Mouse (Mus musculus) frontal cortex, postnatal 14 days (tissue): ENCODE measurements around the gene Picalm.

Experiments used
- DNase-seq, 2 experiments: peaks; one replicate each; pipeline ENCODE4 v3.0.0; 2022; ENCODE audit warnings: low spot score in 2 of 2

The Picalm gene

DNA sequence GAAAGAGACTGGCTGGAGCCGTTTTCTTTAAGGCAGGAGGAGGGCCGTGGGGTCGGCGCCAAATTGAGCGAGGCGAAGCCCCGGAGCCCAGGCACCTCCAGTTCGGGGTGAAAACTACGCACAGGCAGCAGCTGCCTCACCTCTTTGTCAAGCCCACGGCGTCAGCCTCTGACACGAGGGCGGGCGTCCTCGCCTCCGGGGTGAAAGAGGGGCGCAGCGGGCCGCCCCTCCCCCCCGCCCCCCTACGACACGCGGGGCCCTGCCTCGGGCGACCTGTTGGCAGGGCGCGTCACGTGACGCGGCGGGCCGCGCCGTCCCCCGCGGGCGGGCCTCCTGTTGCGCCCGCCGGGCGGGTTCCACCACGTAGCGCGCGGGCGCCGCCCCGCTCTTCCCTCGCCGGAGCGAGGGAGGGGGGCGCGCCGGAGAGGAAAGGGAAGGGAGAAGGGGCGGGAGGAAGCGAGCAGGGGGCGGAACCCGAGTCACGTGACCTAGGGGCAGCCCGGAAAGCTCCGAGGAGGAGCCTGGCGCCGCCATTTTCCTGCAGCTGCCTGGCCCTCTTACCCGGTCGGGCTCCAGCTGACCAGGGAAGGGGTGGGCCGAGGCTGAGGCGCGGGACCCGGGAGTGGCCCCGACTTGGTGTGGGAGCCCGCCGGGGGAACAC lies at the start of gene Picalm:
Gene Picalm, plus strand, starts transcription at position 482 of the 661 bp plus-strand sequence.
- peak; percentile 93 to 95 for DNase-seq

DNA sequence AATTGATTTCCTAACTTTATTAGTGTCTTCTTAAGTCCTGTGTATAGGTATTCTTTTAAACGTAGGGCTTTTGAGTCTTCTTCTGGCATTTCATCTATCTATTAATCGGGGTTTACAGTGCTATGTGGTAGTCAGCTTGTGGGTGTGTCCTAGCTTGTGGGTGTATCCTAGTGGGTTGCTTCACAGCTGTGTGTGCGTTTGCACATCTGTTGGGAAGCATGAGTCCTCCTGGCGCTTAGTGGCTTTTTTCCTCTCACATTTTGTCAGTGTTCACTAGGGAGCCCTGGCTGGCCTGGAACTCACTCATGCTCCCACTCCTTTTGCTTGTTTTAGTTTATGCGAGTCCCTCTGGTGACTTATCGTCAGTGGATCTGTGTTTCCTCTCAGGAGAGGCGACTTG lies 46.2 kb upstream of the Picalm start:
- DNase-seq = no peak

GRCm38 (mm10) chr7:90084531-90084930 lies 45.5 kb upstream of the Picalm start:
- DNase-seq = no peak

- no peak for DNase-seq
Observed at GRCm38 (mm10) chr7:90085713-90086112, 44.3 kb upstream of the Picalm start.

DNA sequence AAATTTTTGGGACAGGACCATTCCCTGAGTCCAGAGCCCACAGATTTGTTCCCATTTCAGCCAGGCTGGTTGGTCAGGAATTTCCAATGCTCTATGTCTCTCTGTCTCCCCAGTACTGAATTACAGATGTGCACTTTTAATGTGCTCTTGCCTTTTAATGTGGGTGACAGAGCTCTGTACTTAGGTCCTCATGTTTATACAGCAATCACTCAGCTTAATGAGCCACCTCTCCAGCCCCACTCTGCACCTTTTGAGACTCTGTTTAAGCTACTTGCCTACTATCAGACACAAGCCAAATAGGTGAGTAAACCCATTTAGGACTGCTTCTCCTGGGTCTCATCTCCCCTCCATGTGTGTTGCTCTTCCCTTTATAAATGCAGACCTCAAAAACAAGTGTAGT lies 43.2 kb upstream of the Picalm start:
- DNase-seq = no peak

GRCm38 (mm10) chr7:90090996-90091395 lies 39.0 kb upstream of the Picalm start:
- DNase-seq = no peak

GRCm38 (mm10) chr7:90091756-90092155 lies 38.3 kb upstream of the Picalm start:
- DNase-seq = no peak

DNA sequence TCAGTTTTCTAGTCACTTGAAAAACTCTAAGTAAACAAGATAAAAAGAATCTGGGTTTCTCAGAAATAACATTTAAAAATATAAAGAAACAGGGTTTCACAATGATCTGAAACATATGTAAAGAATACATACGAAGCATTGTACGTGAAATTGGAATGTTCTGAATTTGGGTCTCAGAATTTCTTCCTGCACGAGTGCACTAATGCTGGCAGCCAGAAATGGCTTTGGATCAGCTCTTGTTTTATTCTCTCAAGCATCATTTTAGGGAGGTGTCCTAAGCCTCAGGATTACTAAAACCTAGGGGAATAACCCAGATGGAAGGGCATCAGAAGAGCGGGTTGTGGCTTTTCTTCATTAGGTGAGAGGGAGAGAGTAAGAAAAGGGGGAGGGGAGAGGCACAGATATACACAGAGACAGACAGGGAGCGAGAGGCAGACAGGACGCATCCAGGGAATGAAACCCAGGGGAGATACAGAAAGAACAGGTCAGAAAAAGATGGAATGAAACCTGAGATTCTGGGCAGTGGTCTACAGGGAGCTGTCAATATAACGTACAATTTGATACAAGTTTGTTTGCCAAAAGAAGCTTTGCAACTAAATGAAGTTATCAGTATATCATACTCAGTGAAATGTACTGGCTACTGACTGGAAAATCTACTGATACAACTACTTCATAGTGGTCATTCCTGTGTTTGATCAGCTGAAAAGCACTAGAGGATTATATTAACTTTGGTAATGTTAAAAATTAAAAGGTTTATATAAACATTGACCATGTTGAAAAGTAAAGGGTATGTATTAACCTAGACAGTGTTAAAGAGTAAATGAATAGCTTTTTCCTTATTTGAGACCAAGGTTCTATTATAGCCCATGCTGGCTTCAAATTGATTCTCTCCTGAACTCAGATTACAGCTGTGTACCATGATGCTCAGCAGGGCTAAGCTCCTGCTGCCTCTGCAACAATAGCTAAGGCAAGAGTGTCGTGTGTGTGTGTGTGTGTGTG lies 37.3 kb upstream of the Picalm start:
- no peak for DNase-seq

DNA sequence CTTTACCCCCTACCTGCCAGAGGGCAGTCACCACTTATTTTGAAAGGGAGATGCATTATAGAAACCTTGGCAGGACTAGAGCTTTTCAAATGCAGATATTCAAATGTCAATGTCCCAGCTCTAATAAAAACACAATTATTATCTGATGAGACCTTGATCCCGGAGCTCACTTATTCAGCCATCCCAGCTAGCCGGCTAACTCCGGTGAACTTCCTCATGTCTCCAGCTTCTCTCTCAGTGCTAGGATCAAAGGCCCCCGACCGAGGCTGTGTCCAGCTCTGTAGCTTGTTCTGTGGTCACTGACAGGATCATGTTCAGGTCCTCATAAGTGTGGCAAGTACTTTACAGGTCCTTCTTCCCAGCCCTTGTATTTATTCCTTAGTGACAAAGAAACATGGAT lies 34.9 kb upstream of the Picalm start:
- DNase-seq = no peak

GRCm38 (mm10) chr7:90095766-90096372 lies 34.1 kb upstream of the Picalm start:
- DNase-seq = no peak

DNA sequence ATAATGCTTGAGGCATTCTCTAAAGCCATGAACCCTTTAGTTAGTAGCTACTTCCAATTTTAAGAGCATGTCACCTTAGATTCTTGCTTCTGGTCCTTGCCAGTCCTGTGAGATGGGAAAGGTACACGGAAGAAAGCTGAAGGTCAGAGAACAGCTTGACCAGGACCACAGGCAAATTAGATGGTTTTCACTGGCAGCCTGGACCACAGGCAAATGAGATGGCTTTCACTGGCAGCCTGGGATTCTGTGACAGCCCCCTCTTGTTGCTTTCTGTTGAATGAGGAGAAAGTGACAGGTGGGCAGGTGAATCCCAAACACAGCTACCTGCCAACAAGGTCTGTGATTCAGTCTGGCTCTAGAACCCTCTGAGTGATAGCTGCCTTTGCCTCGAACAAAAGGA lies 33.4 kb upstream of the Picalm start:
- no peak for DNase-seq

GRCm38 (mm10) chr7:90098253-90098652 lies 31.8 kb upstream of the Picalm start:
- no peak for DNase-seq

DNA sequence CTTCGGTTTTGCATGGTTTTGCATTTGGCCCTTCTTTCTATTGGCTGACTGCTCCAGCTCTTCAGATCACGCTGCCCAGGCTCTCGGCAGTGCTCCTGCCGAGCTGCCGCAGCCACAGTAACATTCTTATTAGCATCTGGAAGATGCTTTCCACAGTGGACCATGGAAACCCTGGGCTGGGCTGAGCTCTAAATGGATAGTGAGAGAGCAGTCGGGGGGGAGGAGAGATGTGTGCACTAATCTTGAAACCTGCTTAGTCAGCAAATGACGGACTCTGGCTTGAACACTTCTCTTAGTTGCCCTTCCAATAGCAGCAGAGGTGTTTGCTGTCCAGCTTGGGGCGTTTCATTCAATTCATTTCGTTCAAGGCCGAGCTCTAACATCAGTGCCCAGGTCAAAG lies 30.8 kb upstream of the Picalm start:
- DNase-seq = no peak

DNA sequence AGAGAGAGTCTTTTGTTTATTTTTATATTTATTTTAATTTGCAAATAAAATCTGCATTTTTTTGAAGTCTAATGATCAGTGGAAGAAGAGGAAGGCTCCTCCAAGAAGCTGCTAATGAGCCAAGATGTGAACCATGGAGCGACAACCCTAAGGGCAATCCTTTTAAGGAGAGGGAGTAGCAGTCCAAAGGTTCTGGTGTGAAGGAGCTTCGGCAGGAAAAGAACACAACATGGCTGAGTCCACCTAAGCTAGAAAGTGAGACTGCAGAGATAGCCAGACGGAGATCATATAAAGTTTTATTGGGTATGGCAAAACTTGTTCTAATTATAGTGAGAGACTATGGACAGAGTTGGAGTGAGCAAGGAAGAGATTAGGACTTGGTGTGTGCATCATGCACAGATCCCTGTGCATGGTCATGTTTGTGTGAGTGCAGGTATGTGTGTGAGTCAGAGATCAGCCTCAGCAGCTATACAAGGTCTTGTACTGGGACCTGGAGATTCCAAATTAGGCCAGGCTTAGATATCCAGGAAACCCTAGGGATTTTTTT lies 29.3 kb upstream of the Picalm start:
- DNase-seq = no peak

DNA sequence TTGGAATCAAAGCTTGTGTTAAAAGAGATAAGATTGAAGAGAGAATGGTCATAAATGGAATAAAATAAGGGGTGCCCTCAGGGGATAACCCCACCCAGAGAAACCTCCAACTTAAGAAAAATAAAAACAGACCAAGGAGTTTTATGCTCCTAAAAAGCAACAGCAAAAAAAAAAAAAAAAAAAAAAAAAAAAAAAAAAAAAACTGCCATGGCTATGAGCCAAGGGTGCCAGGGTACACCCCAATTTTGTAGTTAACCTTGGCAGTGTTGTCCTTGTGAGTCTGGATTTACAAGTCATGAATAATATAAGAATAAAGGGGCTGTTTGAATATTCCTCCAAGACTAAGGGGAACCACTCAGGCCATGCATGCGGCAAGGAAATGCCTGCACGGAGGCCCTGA lies 13.9 kb upstream of the Picalm start:
- DNase-seq = no peak

DNA sequence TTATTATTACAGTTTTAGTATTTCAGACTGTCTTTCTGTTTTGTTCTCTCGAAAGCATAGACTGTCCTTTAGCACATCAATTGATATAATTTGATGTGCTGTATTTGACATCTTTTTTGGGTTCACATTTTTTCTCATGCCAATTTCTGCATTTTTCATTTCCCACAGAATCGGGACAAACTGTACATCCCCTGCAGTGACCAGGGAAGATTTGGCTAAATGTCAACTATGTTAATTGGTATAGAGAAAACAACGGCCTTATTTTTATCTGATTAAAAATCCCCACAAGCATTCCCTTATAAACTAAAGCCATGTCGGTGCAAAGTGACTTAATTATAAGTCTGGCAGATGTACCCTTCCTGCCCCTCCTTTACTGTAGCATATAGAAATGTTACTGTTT lies 9.9 kb upstream of the Picalm start:
- DNase-seq = no peak

DNA sequence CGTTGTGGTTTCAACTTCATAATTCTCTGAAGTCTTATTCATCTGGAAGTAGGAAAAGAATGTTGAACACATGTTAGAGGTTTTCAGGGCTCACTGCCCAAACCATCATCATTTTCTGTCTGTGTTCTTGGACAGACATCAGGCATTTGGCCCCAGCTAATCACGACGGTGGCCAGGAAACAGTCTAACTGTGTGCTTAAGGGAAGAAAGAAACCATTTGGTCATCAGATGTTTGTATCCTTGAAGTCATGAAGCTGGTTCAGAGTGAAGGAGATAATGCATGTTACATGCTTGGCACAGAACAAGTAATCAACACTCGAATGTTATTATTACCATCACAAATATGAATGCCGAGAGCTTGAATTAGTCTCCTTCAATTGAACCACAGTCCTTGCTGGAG lies 5.0 kb upstream of the Picalm start:
- DNase-seq = no peak

DNA sequence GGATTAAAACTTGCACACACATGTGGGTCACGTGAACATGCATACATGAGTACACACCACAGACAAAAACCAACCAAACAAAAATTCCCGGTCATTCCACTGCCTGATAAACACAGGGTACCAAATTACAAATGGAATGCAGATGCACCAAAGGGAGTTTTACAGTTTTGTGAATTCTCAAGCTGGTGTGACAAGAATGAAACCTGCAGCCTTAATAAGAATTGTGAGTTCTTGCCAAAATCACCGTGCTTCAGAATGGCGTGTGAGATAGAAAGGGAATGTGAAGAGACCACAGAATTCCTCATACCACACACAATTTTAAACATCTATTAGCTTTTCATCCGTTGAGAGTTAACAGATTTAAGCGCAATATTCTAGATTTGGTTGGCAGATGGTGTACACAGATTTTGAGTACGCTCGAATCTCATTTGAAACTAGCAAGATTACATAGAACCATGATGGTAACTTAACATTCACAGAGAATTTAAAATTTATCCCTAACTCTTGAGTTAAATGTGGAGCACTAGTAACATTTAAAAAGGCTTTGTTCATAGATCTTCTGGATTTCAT lies 1.3 kb upstream of the Picalm start:
- DNase-seq = no peak

DNA sequence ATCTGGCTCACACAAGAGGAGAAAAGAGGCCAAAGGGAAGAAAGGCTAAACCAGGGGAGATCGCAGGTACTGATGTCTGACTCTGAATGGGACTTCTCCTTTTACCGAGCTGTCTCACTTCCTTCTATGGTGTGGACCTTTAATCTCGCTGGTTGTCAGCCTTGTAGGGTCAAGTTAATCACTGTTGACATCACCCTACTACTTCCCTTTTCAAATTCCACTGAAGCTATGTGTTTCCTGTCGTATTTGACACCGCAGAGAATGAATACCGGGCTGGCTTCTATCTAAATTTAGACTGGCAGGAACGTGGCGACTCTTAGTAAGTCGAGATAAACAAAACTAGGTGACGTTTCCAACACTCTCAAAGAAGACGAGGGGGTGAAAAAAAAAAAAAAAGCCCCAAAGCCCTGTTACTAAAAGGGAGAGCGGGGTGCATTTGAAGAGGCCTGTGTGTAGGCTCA lies 712 bp upstream of the Picalm start:
- peak; percentile 11 to 16 for DNase-seq

DNA sequence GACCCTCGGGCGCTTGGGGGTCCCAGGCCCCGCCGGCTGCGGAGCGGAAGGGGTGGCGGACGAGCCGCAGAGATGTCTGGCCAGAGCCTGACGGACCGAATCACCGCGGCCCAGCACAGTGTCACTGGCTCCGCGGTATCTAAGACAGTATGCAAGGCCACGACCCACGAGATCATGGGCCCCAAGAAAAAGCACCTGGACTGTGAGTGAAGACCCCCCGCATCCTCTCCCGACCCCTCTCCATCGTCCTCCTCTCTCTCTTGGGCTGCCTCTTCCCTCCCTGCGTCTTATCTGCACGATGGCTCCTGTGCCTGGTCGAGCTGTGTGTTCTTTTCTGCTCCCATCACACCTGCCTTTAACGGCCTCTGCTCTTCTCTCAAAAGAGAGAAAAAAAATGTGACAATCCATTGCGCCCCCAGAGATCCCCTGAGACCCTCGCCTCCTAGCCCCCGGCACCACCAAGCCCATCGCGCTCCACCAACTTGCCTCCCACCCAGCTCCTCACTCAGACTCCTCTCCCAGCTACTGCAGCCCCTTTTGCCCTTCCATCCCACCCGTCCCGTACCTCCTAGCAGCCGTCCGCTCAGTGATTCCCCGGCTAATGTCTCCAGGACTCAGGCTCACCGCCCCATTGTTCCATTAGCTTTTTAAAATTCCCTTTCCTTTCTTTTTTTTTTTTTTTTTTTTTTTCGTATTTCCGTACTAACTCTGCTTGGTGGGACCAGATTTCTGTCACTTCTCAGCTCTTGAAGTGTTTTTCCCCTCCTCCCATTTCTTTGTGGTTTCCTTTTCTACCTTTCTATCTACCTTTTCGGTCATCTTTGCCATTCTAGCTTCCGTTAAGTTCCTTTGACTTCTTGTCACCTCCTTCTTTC lies 725 bp downstream of the Picalm start:
- peak in 1 of 2 experiments; percentile 14 for DNase-seq

- no peak for DNase-seq
Observed at GRCm38 (mm10) chr7:90131376-90131651, 1.3 kb downstream of the Picalm start.
